Mouse (Mus musculus) midbrain, embryonic 11.5 days (tissue): ENCODE measurements around the gene Phf21a. TPM values are rescaled to one million over a fixed set of nuclear protein-coding genes. Genes with fewer than 3 reads are reported as not detected.

Experiments
- ATAC-seq: fragments of 200-750 bp; cut with Nextera tagmentation; 2 replicates; pipeline ENCODE4 v1.8.0; 2017; ENCODE audit warnings: moderate TSS enrichment, moderate library complexity; ENCODE audit not compliant: low FRiP score
- DNase-seq: peaks from one replicate; pipeline ENCODE4 v3.0.0; 2015; ENCODE audit warnings: low spot score; ENCODE audit errors: missing footprints
- H3K27ac ChIP-seq: fragments of 300-500 bp; sonication (generic); 2 replicates; pipeline ENCODE4 v1.5.1; 2014; ENCODE audit warnings: low read depth, low read length
- H3K27me3 ChIP-seq: fragments of 300-500 bp; sonication (generic); 2 replicates; pipeline ENCODE4 v1.6.1; 2014; ENCODE audit warnings: mild to moderate bottlenecking, low read length, moderate library complexity, mixed read lengths; ENCODE audit not compliant: control insufficient read depth, insufficient read depth
- H3K36me3 ChIP-seq: fragments of 300-500 bp; sonication (generic); 2 replicates; pipeline ENCODE4 v1.6.1; 2014; ENCODE audit warnings: mild to moderate bottlenecking, low read length, moderate library complexity, mixed read lengths; ENCODE audit not compliant: control insufficient read depth, insufficient read depth
- H3K4me1 ChIP-seq: fragments of 300-500 bp; sonication (generic); 2 replicates; pipeline ENCODE4 v1.6.1; 2014; ENCODE audit warnings: low read length; ENCODE audit not compliant: control insufficient read depth, insufficient read depth
- H3K4me2 ChIP-seq: fragments of 300-500 bp; sonication (generic); 2 replicates; pipeline ENCODE4 v1.6.1; 2014; ENCODE audit warnings: mild to moderate bottlenecking, moderate library complexity
- H3K4me3 ChIP-seq: fragments of 300-500 bp; sonication (generic); 2 replicates; pipeline ENCODE4 v1.5.1; 2014; ENCODE audit warnings: low read depth, low read length
- H3K9ac ChIP-seq: fragments of 300-500 bp; sonication (generic); 2 replicates; pipeline ENCODE4 v1.6.1; 2014; ENCODE audit warnings: low read length
- H3K9me3 ChIP-seq: fragments of 300-500 bp; sonication (generic); 2 replicates; pipeline ENCODE4 v1.6.1; 2016; ENCODE audit warnings: low read length; ENCODE audit not compliant: control insufficient read depth
- WGBS: fragments of 180-500 bp; shearing (Covaris S2); extraction: QIAGEN DNeasy Blood & Tissue Kit; methylation state at CpG from one replicate; pipeline ENCODE4 v1.1.7; 2014; 5-methylcytosine and 5-hydroxymethylcytosine counted together
- polyA plus RNA-seq: library from polyadenylated mRNA; unstranded; fragments of >200 nt; fragmentation: Nextera tagmentation; extraction: Ambion mirVana; gene quantifications from 2 replicates; pipeline ENCODE4 v1.2.1, GENCODE M21; 2014

Phf21a gene
- polyA plus RNA-seq, 1 experiment from 2014 or later, result 34.4 TPM

DNA sequence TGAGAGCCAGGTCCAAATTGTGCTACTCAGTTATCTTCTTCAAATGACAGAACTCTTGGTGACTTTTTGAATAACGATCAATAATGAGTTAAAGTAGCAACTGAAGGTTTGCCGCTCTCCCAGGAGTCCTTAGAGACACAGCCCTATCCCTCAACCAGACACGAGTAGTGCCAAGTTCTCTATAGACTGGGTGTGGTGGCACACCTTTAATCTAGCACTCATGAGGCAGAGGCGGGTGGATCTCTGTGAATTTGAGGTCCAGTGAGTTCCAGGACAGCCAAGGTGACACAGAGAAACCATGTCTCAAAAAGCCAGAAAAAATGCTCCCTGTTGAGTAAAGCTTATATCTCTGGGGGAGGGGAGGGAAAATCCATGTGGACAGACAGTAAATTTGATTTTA lies 234.7 kb downstream of the Phf21a start:
- H3K36me3 ChIP-seq, result peaks cover 13% of the 10 kb centered on the region; the same call in 1 of the 2 replicates
- no peak overlapping the region for H3K4me3 ChIP-seq
- H3K4me2 ChIP-seq, result no peak overlapping the region
- no peaks in the 10 kb centered on the region for H3K4me1 ChIP-seq
- WGBS, result 97% methylated on average over 4 of the region's 4 CpGs
- H3K27me3 ChIP-seq, result no peaks in the 10 kb centered on the region
- no peak overlapping the region for H3K9ac ChIP-seq
- no peaks in the 10 kb centered on the region for H3K9me3 ChIP-seq
- no peak overlapping the region for H3K27ac ChIP-seq
- DNase-seq (no peak), ATAC-seq (no peak)

DNA sequence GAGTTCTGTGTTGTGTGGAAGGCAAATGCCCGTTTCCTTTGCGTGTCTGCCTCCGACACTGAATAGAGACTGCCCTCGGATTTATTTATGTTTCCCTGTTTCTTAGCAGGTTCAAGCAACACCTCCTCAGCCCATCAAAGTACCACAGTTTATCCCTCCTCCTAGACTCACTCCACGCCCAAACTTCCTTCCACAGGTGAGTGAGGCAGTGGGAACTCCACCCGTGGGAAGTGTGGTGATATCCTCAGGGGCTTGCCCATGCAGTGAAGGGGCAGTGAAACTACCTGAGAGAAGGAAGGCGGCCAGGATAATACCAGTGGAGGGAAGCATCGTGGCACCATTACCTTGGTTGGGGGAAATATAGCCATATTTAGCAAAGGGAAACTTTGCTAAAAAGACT lies 235.3 kb downstream of the Phf21a start:
- no peaks in the 10 kb centered on the region for H3K27me3 ChIP-seq
- DNase-seq (no peak), ATAC-seq (no peak)
- no peaks in the 10 kb centered on the region for H3K9me3 ChIP-seq
- 90% methylated on average over 8 of the region's 8 CpGs for WGBS
- no peak overlapping the region for H3K4me3 ChIP-seq
- no peaks in the 10 kb centered on the region for H3K4me1 ChIP-seq
- H3K9ac ChIP-seq, result no peak overlapping the region
- no peak overlapping the region for H3K4me2 ChIP-seq
- no peak overlapping the region for H3K27ac ChIP-seq
- H3K36me3 ChIP-seq, result peaks cover 13% of the 10 kb centered on the region; the same call in 1 of the 2 replicates

- Histone ChIP-seq H3K9ac (no peak overlapping the region), H3K36me3 (peaks cover 18% of the 10 kb centered on the region; the same call in 1 of the 2 replicates), H3K27ac (no peak overlapping the region), H3K4me2 (no peak overlapping the region), H3K27me3 (no peaks in the 10 kb centered on the region), H3K4me1 (no peaks in the 10 kb centered on the region), H3K4me3 (no peak overlapping the region), H3K9me3 (no peaks in the 10 kb centered on the region)
- 59% methylated on average over 2 of the region's 2 CpGs for WGBS
- ATAC-seq (no peak), DNase-seq (peak; percentile 87)
Observed at GRCm38 (mm10) chr2:92330840-92331239, 237.9 kb downstream of the Phf21a start.

DNA sequence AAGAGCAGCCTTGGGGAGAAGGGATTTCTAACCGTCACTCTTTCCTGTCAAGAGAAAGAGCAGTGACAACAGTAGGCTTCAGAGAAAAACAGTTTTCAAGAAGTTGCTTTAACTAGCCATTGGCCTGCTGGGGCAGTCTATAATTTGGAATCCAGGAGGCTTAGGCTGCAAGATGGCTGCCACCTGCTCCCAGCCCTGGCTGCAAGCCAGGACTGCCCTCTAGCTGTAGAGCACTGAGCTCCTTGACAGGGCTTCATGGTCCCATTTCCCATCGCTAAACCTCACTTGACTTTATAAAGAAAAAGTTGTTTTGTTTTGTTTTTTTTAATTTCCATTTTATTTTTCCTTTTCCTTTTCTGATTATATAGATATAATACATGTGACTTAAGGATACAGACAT lies 238.5 kb downstream of the Phf21a start:
- Histone ChIP-seq H3K4me3 (no peak overlapping the region), H3K4me2 (no peak overlapping the region), H3K9ac (no peak overlapping the region), H3K9me3 (no peaks in the 10 kb centered on the region), H3K36me3 (peaks cover 18% of the 10 kb centered on the region; the same call in 1 of the 2 replicates), H3K4me1 (no peaks in the 10 kb centered on the region), H3K27me3 (no peaks in the 10 kb centered on the region), H3K27ac (no peak overlapping the region)
- ATAC-seq, result no peak
- 85% methylated on average over 2 of the region's 2 CpGs for WGBS
- no peak for DNase-seq

DNA sequence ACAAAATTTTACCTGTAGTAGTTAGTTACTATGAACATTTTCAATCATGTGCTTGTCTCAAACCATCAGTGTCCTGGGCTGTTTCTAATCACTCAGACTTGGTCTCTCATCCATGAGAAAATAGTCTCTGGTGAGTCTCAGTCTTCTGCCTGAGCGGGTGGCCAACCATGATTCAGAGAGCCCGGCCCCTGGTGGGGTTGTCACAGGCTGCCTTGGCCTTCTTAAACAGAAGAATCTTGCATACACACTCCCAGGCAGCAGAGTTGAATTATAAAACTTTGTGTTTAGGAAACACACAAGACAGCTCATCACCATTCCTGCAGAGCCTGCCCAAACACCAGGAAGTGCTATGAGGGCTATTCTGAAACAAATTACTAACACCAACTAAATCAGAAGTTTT lies 239.0 kb downstream of the Phf21a start:
- no peaks in the 10 kb centered on the region for H3K4me1 ChIP-seq

GRCm38 (mm10) chr2:92342418-92342817 lies 249.5 kb downstream of the Phf21a start:
- no peaks in the 10 kb centered on the region for H3K4me1 ChIP-seq
- ATAC-seq (no peak), DNase-seq (no peak)
- H3K27ac ChIP-seq, result no peak overlapping the region
- H3K36me3 ChIP-seq, result peaks cover 6% of the 10 kb centered on the region; the same call in 1 of the 2 replicates
- no peak overlapping the region for H3K9ac ChIP-seq
- no peak overlapping the region for H3K4me2 ChIP-seq
- H3K9me3 ChIP-seq, result no peaks in the 10 kb centered on the region
- no peak overlapping the region for H3K4me3 ChIP-seq
- no peaks in the 10 kb centered on the region for H3K27me3 ChIP-seq

More for the DNA sequence above, 239.0 kb downstream of the Phf21a start:
- Histone ChIP-seq H3K27me3 (no peaks in the 10 kb centered on the region), H3K27ac (no peak overlapping the region), H3K36me3 (peaks cover 18% of the 10 kb centered on the region; the same call in 1 of the 2 replicates), H3K9me3 (no peaks in the 10 kb centered on the region), H3K9ac (no peak overlapping the region), H3K4me3 (no peak overlapping the region), H3K4me2 (no peak overlapping the region)
- DNase-seq (no peak), ATAC-seq (no peak)
- 93% methylated on average over 2 of the region's 2 CpGs for WGBS

GRCm38 (mm10) chr2:92347191-92347590 lies 254.3 kb downstream of the Phf21a start:
- H3K27me3 ChIP-seq, result no peaks in the 10 kb centered on the region
- H3K27ac ChIP-seq, result no peak overlapping the region
- H3K4me3 ChIP-seq, result no peak overlapping the region
- whole genome bisulfite sequencing, result 90% methylated on average over 2 of the region's 2 CpGs
- no peak overlapping the region for H3K9ac ChIP-seq
- H3K4me2 ChIP-seq, result no peak overlapping the region
- no peak for ATAC-seq
- no peaks in the 10 kb centered on the region for H3K9me3 ChIP-seq
- peaks cover 18% of the 10 kb centered on the region; the same call in 1 of the 2 replicates for H3K36me3 ChIP-seq
- no peak for DNase-seq
- H3K4me1 ChIP-seq, result no peaks in the 10 kb centered on the region

- 82% methylated on average over 6 of the region's 6 CpGs for WGBS
- ATAC-seq (no peak), DNase-seq (no peak)
- Histone ChIP-seq H3K27me3 (no peaks in the 10 kb centered on the region), H3K4me3 (no peak overlapping the region), H3K4me1 (peaks cover 6% of the 10 kb centered on the region; the same call in 1 of the 2 replicates), H3K9me3 (no peaks in the 10 kb centered on the region), H3K27ac (no peak overlapping the region), H3K36me3 (peaks cover 15% of the 10 kb centered on the region; the same call in 1 of the 2 replicates), H3K4me2 (no peak overlapping the region), H3K9ac (no peak overlapping the region)
Observed at GRCm38 (mm10) chr2:92349589-92350425, 256.9 kb downstream of the Phf21a start.

- Histone ChIP-seq H3K27me3 (no peaks in the 10 kb centered on the region), H3K9me3 (no peaks in the 10 kb centered on the region), H3K4me1 (peaks cover 6% of the 10 kb centered on the region; the same call in 1 of the 2 replicates), H3K36me3 (peaks cover 12% of the 10 kb centered on the region; the same call in 1 of the 2 replicates), H3K4me2 (no peak overlapping the region), H3K27ac (no peak overlapping the region), H3K4me3 (no peak overlapping the region), H3K9ac (no peak overlapping the region)
- DNase-seq, result no peak
- no peak for ATAC-seq
- 84% methylated on average over 5 of the region's 5 CpGs for WGBS
Observed at GRCm38 (mm10) chr2:92350686-92351085, 257.8 kb downstream of the Phf21a start.
